In genomic region chr16:34926531-34927435, GRCm38 (mm10) we compare ENCODE assay signal across 10 mouse cellular contexts.
DNase-seq lines count a peak whose midpoint lies in the region; ATAC-seq and TF ChIP-seq lines count a peak whose summit lies in the region.
"Had no signal": no experiment of that assay in that cellular context is flagged by ENCODE, and none has a peak within 500 bp of the region (broad histone marks: within the 10 kb centered on the region; RNA-seq: fewer than 3 reads in every experiment).

No protein-coding gene starts in this region.

- no peaks in the 10 kb centered on the region for H3K9me3 ChIP-seq in liver, embryonic 11.5 days (ENCODE audit: control insufficient read depth, low read length)
- no peaks in the 10 kb centered on the region for H3K9me3 ChIP-seq in embryonic facial prominence, embryonic 10.5 days
- no peaks in the 10 kb centered on the region for H3K9me3 ChIP-seq in intestine, embryonic 15.5 days
- no peaks in the 10 kb centered on the region for H3K9me3 ChIP-seq in lung, postnatal 0 days (ENCODE audit: low read length)

- H3K27me3 ChIP-seq in liver, adult 2 months (ENCODE audit: control insufficient read depth, insufficient read depth, low read length), result no peaks in the 10 kb centered on the region
- H3K27me3 ChIP-seq in liver, embryonic 11.5 days (replicated peaks; ENCODE audit: control insufficient read depth, insufficient read depth, low read length), result no peaks in the 10 kb centered on the region
- H3K27me3 ChIP-seq in embryonic facial prominence, embryonic 10.5 days (replicated peaks; ENCODE audit: low read depth, poor library complexity, severe bottlenecking), result no peaks in the 10 kb centered on the region
- no peaks in the 10 kb centered on the region for H3K27me3 ChIP-seq in intestine, embryonic 15.5 days (replicated peaks)
- H3K27me3 ChIP-seq in lung, postnatal 0 days (replicated peaks; ENCODE audit: insufficient read depth, low read length), result no peaks in the 10 kb centered on the region

- no peak for TF ChIP-seq CTCF in liver, adult 2 months (IDR thresholded peaks at IDR 0.05; ENCODE audit: low read depth, low read length)
- no peak for TF ChIP-seq CTCF in lung, postnatal 0 days (IDR thresholded peaks at IDR 0.05)

- no peak overlapping the region for H3K4me2 ChIP-seq in liver, embryonic 11.5 days
- H3K4me2 ChIP-seq in intestine, embryonic 15.5 days (replicated peaks), result peak overlapping the region; percentile 59
- H3K4me2 ChIP-seq in lung, postnatal 0 days (replicated peaks; ENCODE audit: low read depth, low read length), result 0 out of 2 replicates have a peak overlapping the region, but pooled peaks have one; percentile 9

- DNase-seq in liver, adult 2 months (ENCODE audit: extremely low read depth, low read depth, low spot score), result no peak
- no peak for DNase-seq in liver, embryonic 11.5 days (ENCODE audit: low spot score)
- DNase-seq in embryonic facial prominence, embryonic 10.5 days (ENCODE audit: low spot score), result no peak
- peak; percentile 50 for DNase-seq in lung, postnatal 0 days (ENCODE audit: low spot score)
- DNase-seq in gastrocnemius, postnatal 14 days, result no peak
- DNase-seq: cerebellum, adult 11-12 months; forebrain, postnatal 0 days had no signal

- intact Hi-C loops in gastrocnemius, postnatal 14 days (cut with DNase I; ENCODE audit: low total_unique reads), result no loop called here

- no peaks in the 10 kb centered on the region for H3K79me2 ChIP-seq in liver, adult 2 months (ENCODE audit: control insufficient read depth, insufficient read depth, low read length)

- TF ChIP-seq POLR2A in liver, adult 2 months (IDR thresholded peaks at IDR 0.05; ENCODE audit: extremely low read depth, insufficient read depth, low read length), result no peak

- TF ChIP-seq EP300 in lung, postnatal 0 days (IDR thresholded peaks at IDR 0.05), result no peak

- no peak overlapping the region for H3K4me3 ChIP-seq in liver, adult 2 months (ENCODE audit: insufficient read depth, low read depth, low read length)
- no peak overlapping the region for H3K4me3 ChIP-seq in liver, embryonic 11.5 days (ENCODE audit: low read depth, low read length)
- no peak overlapping the region for H3K4me3 ChIP-seq in embryonic facial prominence, embryonic 10.5 days
- H3K4me3 ChIP-seq in intestine, embryonic 15.5 days (replicated peaks), result no peak overlapping the region
- H3K4me3 ChIP-seq in lung, postnatal 0 days (ENCODE audit: low read depth, low read length), result no peak overlapping the region

- peaks cover 4% of the 10 kb centered on the region; the same call in 1 of the 2 replicates for H3K36me3 ChIP-seq in liver, adult 2 months (ENCODE audit: control insufficient read depth, insufficient read depth, low read length)
- no peaks in the 10 kb centered on the region for H3K36me3 ChIP-seq in liver, embryonic 11.5 days (ENCODE audit: control insufficient read depth, insufficient read depth, low read length)
- H3K36me3 ChIP-seq in embryonic facial prominence, embryonic 10.5 days (replicated peaks), result no peaks in the 10 kb centered on the region
- 0 out of 2 replicates have a peak, but pooled peaks cover 3% of the 10 kb centered on the region for H3K36me3 ChIP-seq in intestine, embryonic 15.5 days
- no peaks in the 10 kb centered on the region for H3K36me3 ChIP-seq in lung, postnatal 0 days (ENCODE audit: insufficient read depth, low read length)

- peak overlapping the region; percentile 64 for H3K27ac ChIP-seq in liver, adult 2 months (replicated peaks; ENCODE audit: insufficient read depth, low read depth, low read length)
- H3K27ac ChIP-seq in liver, embryonic 11.5 days (ENCODE audit: low read depth, low read length), result no peak overlapping the region
- peak overlapping the region; percentile 69 for H3K27ac ChIP-seq in embryonic facial prominence, embryonic 10.5 days (replicated peaks)
- peak overlapping the region; percentile 87 for H3K27ac ChIP-seq in intestine, embryonic 15.5 days
- peak overlapping the region; percentile 43 for H3K27ac ChIP-seq in lung, postnatal 0 days (ENCODE audit: low read length)

- no peak; the same call in 1 of the 2 replicates for ATAC-seq in liver, embryonic 11.5 days (replicated peaks; ENCODE audit: low FRiP score)
- peak; percentile 27; the same call in 1 of the 2 replicates for ATAC-seq in intestine, embryonic 15.5 days
- ATAC-seq in lung, postnatal 0 days, result peak; percentile 25; the same call in 1 of the 2 replicates
- ATAC-seq in granulocyte monocyte progenitor cell, adult 5-6 weeks (replicated peaks; ENCODE audit: poor library complexity, severe bottlenecking), result no peak
- no peak for ATAC-seq in monocyte, adult 5-6 weeks (replicated peaks; ENCODE audit: insufficient number of reproducible peaks, low FRiP score, low TSS enrichment, poor library complexity, severe bottlenecking)
- ATAC-seq: forebrain, postnatal 0 days had no signal

- no peak overlapping the region for H3K9ac ChIP-seq in liver, adult 2 months (ENCODE audit: low read depth, low read length)
- no peak overlapping the region for H3K9ac ChIP-seq in liver, embryonic 11.5 days (ENCODE audit: low read depth, low read length)
- H3K9ac ChIP-seq in intestine, embryonic 15.5 days, result no peak overlapping the region
- H3K9ac ChIP-seq in lung, postnatal 0 days (replicated peaks; ENCODE audit: low read depth), result no peak overlapping the region
- H3K9ac ChIP-seq: forebrain, postnatal 0 days had no signal

- WGBS in liver, adult 2 months, result 81% methylated on average over 9 of the region's 9 CpGs
- 70% methylated on average over 9 of the region's 9 CpGs for whole genome bisulfite sequencing in liver, embryonic 11.5 days
- WGBS in embryonic facial prominence, embryonic 10.5 days, result 79% methylated on average over 9 of the region's 9 CpGs
- WGBS in intestine, embryonic 15.5 days, result 45% methylated on average over 9 of the region's 9 CpGs
- 53% methylated on average over 9 of the region's 9 CpGs for WGBS in lung, postnatal 0 days

- H3K4me1 ChIP-seq in liver, adult 2 months (ENCODE audit: control insufficient read depth, insufficient read depth, low read length), result peaks cover 3% of the 10 kb centered on the region; the same call in 1 of the 2 replicates
- peaks cover 20% of the 10 kb centered on the region for H3K4me1 ChIP-seq in liver, embryonic 11.5 days (replicated peaks; ENCODE audit: control insufficient read depth, insufficient read depth, low read length)
- peaks cover 60% of the 10 kb centered on the region for H3K4me1 ChIP-seq in embryonic facial prominence, embryonic 10.5 days
- peaks cover 63% of the 10 kb centered on the region for H3K4me1 ChIP-seq in intestine, embryonic 15.5 days (replicated peaks)
- H3K4me1 ChIP-seq in lung, postnatal 0 days (ENCODE audit: insufficient read depth, low read depth, low read length), result peaks cover 31% of the 10 kb centered on the region; the same call in 1 of the 2 replicates

Comparison
In these comparisons a context has a peak if more than half of its experiments do, and no peak if none do; other contexts are left out.
1. ATAC-seq: peak in intestine, embryonic 15.5 days (single experiment) and lung, postnatal 0 days (single experiment); none in liver, embryonic 11.5 days (single experiment), granulocyte monocyte progenitor cell, adult 5-6 weeks (single experiment) and monocyte, adult 5-6 weeks (single experiment).